Mouse (Mus musculus) liver, embryonic 12.5 days (tissue): ENCODE data around the gene Ankrd7. TPM values are rescaled to one million over a fixed set of nuclear protein-coding genes. Genes with fewer than 3 reads are reported as not detected.
"Not testable (repeated sequence)": the region's sequence is repeated elsewhere in the genome, so short reads cannot be mapped to it uniquely, and the experiment has no call there.

Experiments used
- ATAC-seq: fragments of 200-750 bp; cut with Nextera tagmentation; 2 replicates; pipeline ENCODE4 v1.8.0; 2017; ENCODE audit warnings: moderate number of reproducible peaks, mild to moderate bottlenecking, moderate library complexity
- H3K27ac ChIP-seq: fragments of 300-500 bp; sonication (generic); 2 replicates; pipeline ENCODE4 v1.5.1; 2016; ENCODE audit warnings: mild to moderate bottlenecking
- H3K27me3 ChIP-seq: fragments of 300-500 bp; sonication (generic); replicated peaks from 2 replicates; pipeline ENCODE4 v1.6.1; 2016; ENCODE audit warnings: mild to moderate bottlenecking, moderate library complexity
- H3K36me3 ChIP-seq: fragments of 300-500 bp; sonication (generic); 2 replicates; pipeline ENCODE4 v1.6.1; 2016; ENCODE audit warnings: mild to moderate bottlenecking, moderate library complexity
- H3K4me1 ChIP-seq: fragments of 300-500 bp; sonication (generic); 2 replicates; pipeline ENCODE4 v1.6.1; 2016
- H3K4me2 ChIP-seq: fragments of 300-500 bp; sonication (generic); 2 replicates; pipeline ENCODE4 v1.6.1; 2016; ENCODE audit warnings: mild to moderate bottlenecking, moderate library complexity
- H3K4me3 ChIP-seq: fragments of 300-500 bp; sonication (generic); 2 replicates; pipeline ENCODE4 v1.5.1; 2016; ENCODE audit warnings: mild to moderate bottlenecking, moderate library complexity
- H3K9ac ChIP-seq: fragments of 300-500 bp; sonication (generic); 2 replicates; pipeline ENCODE4 v1.6.1; 2016; ENCODE audit warnings: mild to moderate bottlenecking, moderate library complexity
- H3K9me3 ChIP-seq: fragments of 300-500 bp; sonication (generic); replicated peaks from 2 replicates; pipeline ENCODE4 v1.6.1; 2016; ENCODE audit warnings: mild to moderate bottlenecking, moderate library complexity
- WGBS: fragments of 180-500 bp; shearing (Covaris S2); methylation state at CpG from one replicate; pipeline ENCODE4 v1.1.7; 2016; ENCODE audit not compliant: insufficient replicate concordance; 5-methylcytosine and 5-hydroxymethylcytosine counted together
- polyA plus RNA-seq: library from polyadenylated mRNA; unstranded; fragments of >200 nt; fragmentation: Nextera tagmentation; extraction: Ambion mirVana; gene quantifications from 2 replicates; pipeline ENCODE4 v1.2.1, GENCODE M21; 2016

Ankrd7 gene
- polyA plus RNA-seq, result 0.17 TPM in 1 of 2 replicates, not detected in the other

GRCm38 (mm10) chr6:18866018-18866417, at the start of gene Ankrd7:
Gene Ankrd7 (plus strand): TSS chr6:18866318.
- WGBS, result 79% methylated on average over 8 of the region's 8 CpGs
- Histone ChIP-seq H3K4me2 (no peak within 1 kb of the TSS), H3K9ac (no peak within 1 kb of the TSS), H3K36me3 (no peaks in the 10 kb centered on the region), H3K4me3 (no peak within 1 kb of the TSS), H3K27ac (no peak within 1 kb of the TSS), H3K9me3 (no peaks in the 10 kb centered on the region), H3K4me1 (no peaks in the 10 kb centered on the region), H3K27me3 (no peaks in the 10 kb centered on the region)
- ATAC-seq, result no peak

GRCm38 (mm10) chr6:18819343-18819742, 46.8 kb upstream of the Ankrd7 start:
- no peaks in the 10 kb centered on the region for H3K36me3 ChIP-seq
- no peak overlapping the region for H3K4me3 ChIP-seq
- no peaks in the 10 kb centered on the region for H3K4me1 ChIP-seq
- H3K9me3 ChIP-seq, result no peaks in the 10 kb centered on the region
- ATAC-seq, result no peak
- no peak overlapping the region for H3K4me2 ChIP-seq
- no peak overlapping the region for H3K27ac ChIP-seq
- no peaks in the 10 kb centered on the region for H3K27me3 ChIP-seq
- H3K9ac ChIP-seq, result no peak overlapping the region
- 17% methylated on average over 4 of the region's 4 CpGs for WGBS

- H3K4me1 ChIP-seq, result no peaks in the 10 kb centered on the region
- H3K27ac ChIP-seq, result no peak overlapping the region
- no peaks in the 10 kb centered on the region for H3K36me3 ChIP-seq
- no peaks in the 10 kb centered on the region for H3K27me3 ChIP-seq
- H3K4me3 ChIP-seq, result no peak overlapping the region
- no peak for ATAC-seq
- H3K9ac ChIP-seq, result no peak overlapping the region
- H3K4me2 ChIP-seq, result no peak overlapping the region
- H3K9me3 ChIP-seq, result no peaks in the 10 kb centered on the region
- WGBS, result 54% methylated on average over 4 of the region's 4 CpGs
Measured at GRCm38 (mm10) chr6:18820246-18820645, 45.9 kb upstream of the Ankrd7 start.

GRCm38 (mm10) chr6:18822812-18823211, 43.3 kb upstream of the Ankrd7 start:
- H3K9me3 ChIP-seq, result no peaks in the 10 kb centered on the region
- no peaks in the 10 kb centered on the region for H3K4me1 ChIP-seq
- no peak overlapping the region for H3K27ac ChIP-seq
- H3K4me3 ChIP-seq, result no peak overlapping the region
- no peak overlapping the region for H3K9ac ChIP-seq
- no peaks in the 10 kb centered on the region for H3K27me3 ChIP-seq
- H3K4me2 ChIP-seq, result no peak overlapping the region
- 67% methylated on average over 1 of the region's 1 CpGs for WGBS
- H3K36me3 ChIP-seq, result no peaks in the 10 kb centered on the region
- no peak for ATAC-seq

- Histone ChIP-seq H3K4me2 (no peak overlapping the region), H3K4me1 (no peaks in the 10 kb centered on the region), H3K9ac (no peak overlapping the region), H3K9me3 (no peaks in the 10 kb centered on the region), H3K4me3 (no peak overlapping the region), H3K36me3 (no peaks in the 10 kb centered on the region), H3K27ac (no peak overlapping the region), H3K27me3 (no peaks in the 10 kb centered on the region)
- no peak for ATAC-seq
- WGBS, result 60% methylated on average over 1 of the region's 1 CpGs
Measured at GRCm38 (mm10) chr6:18832958-18833357, 33.2 kb upstream of the Ankrd7 start.

- H3K9ac ChIP-seq, H3K4me2 ChIP-seq, H3K4me3 ChIP-seq, ATAC-seq, H3K4me1 ChIP-seq, H3K27ac ChIP-seq, H3K36me3 ChIP-seq, H3K9me3 ChIP-seq, H3K27me3 ChIP-seq: not testable (repeated sequence)
- 69% methylated on average over 6 of the region's 11 CpGs for WGBS
Measured at GRCm38 (mm10) chr6:18844529-18844928, 21.6 kb upstream of the Ankrd7 start.

- H3K4me2 ChIP-seq, result peak overlapping the region; percentile 36
- peaks cover 13% of the 10 kb centered on the region for H3K4me1 ChIP-seq
Measured at GRCm38 (mm10) chr6:18845571-18845970, 20.5 kb upstream of the Ankrd7 start.

GRCm38 (mm10) chr6:18848051-18848701, 17.9 kb upstream of the Ankrd7 start, which contains the start of gene Lsm8:
Gene Lsm8 (plus strand): TSS chr6:18848579.
- peak; percentile 100 for ATAC-seq
- WGBS, result 1% methylated on average over 37 of the region's 37 CpGs
- peak within 1 kb of the TSS; percentile 89 for H3K9ac ChIP-seq
- no peaks in the 10 kb centered on the region for H3K9me3 ChIP-seq
- H3K4me1 ChIP-seq, result peaks cover 13% of the 10 kb centered on the region
- H3K4me2 ChIP-seq, result peak within 1 kb of the TSS; percentile 75
- H3K36me3 ChIP-seq, result peaks cover 23% of the 10 kb centered on the region
- H3K27me3 ChIP-seq, result no peaks in the 10 kb centered on the region
- peak within 1 kb of the TSS; percentile 79 for H3K4me3 ChIP-seq
- H3K27ac ChIP-seq, result peak within 1 kb of the TSS; percentile 89

More at GRCm38 (mm10) chr6:18845571-18845970, 20.5 kb upstream of the Ankrd7 start:
- not testable (repeated sequence) for H3K9ac ChIP-seq, H3K27me3 ChIP-seq, H3K4me3 ChIP-seq, H3K27ac ChIP-seq, H3K9me3 ChIP-seq, H3K36me3 ChIP-seq, ATAC-seq
- 16% methylated on average over 3 of the region's 7 CpGs for WGBS

- 1% methylated on average over 28 of the region's 28 CpGs for WGBS
Measured at GRCm38 (mm10) chr6:18848702-18849061, 17.4 kb upstream of the Ankrd7 start.

GRCm38 (mm10) chr6:18855323-18855722, 10.8 kb upstream of the Ankrd7 start:
- Histone ChIP-seq H3K27ac (no peak overlapping the region), H3K4me3 (no peak overlapping the region), H3K4me2 (no peak overlapping the region), H3K36me3 (peaks cover 61% of the 10 kb centered on the region), H3K4me1 (0 out of 2 replicates have a peak, but pooled peaks cover under 1% of the 10 kb centered on the region), H3K9me3 (no peaks in the 10 kb centered on the region), H3K27me3 (no peaks in the 10 kb centered on the region), H3K9ac (no peak overlapping the region)
- ATAC-seq, result no peak

More at GRCm38 (mm10) chr6:18848702-18849061, 17.4 kb upstream of the Ankrd7 start:
- Histone ChIP-seq H3K4me2 (peak overlapping the region; percentile 75), H3K9ac (peak overlapping the region; percentile 89), H3K27ac (peak overlapping the region; percentile 89), H3K36me3 (peaks cover 28% of the 10 kb centered on the region), H3K4me1 (peaks cover 13% of the 10 kb centered on the region), H3K9me3 (no peaks in the 10 kb centered on the region), H3K27me3 (no peaks in the 10 kb centered on the region), H3K4me3 (peak overlapping the region; percentile 79)
- ATAC-seq, result no peak

- Histone ChIP-seq H3K9me3 (no peaks in the 10 kb centered on the region), H3K4me1 (no peaks in the 10 kb centered on the region), H3K36me3 (peaks cover 53% of the 10 kb centered on the region), H3K27ac (no peak overlapping the region), H3K9ac (no peak overlapping the region), H3K27me3 (no peaks in the 10 kb centered on the region), H3K4me3 (no peak overlapping the region), H3K4me2 (no peak overlapping the region)
- ATAC-seq, result 0 out of 2 replicates have a peak, but pooled peaks have one; percentile 32
- 85% methylated on average over 3 of the region's 3 CpGs for WGBS
Measured at GRCm38 (mm10) chr6:18856487-18857078, 9.5 kb upstream of the Ankrd7 start.

- Histone ChIP-seq H3K9me3 (no peaks in the 10 kb centered on the region), H3K27ac (no peak overlapping the region), H3K4me3 (no peak overlapping the region), H3K4me2 (no peak overlapping the region), H3K9ac (no peak overlapping the region), H3K36me3 (no peaks in the 10 kb centered on the region), H3K27me3 (no peaks in the 10 kb centered on the region), H3K4me1 (no peaks in the 10 kb centered on the region)
- WGBS, result 55% methylated on average over 2 of the region's 2 CpGs
- ATAC-seq, result no peak
Measured at GRCm38 (mm10) chr6:18889030-18889429, 22.9 kb downstream of the Ankrd7 start.
